ENCODE assay signal across 8 mouse cellular contexts in the genomic region with DNA sequence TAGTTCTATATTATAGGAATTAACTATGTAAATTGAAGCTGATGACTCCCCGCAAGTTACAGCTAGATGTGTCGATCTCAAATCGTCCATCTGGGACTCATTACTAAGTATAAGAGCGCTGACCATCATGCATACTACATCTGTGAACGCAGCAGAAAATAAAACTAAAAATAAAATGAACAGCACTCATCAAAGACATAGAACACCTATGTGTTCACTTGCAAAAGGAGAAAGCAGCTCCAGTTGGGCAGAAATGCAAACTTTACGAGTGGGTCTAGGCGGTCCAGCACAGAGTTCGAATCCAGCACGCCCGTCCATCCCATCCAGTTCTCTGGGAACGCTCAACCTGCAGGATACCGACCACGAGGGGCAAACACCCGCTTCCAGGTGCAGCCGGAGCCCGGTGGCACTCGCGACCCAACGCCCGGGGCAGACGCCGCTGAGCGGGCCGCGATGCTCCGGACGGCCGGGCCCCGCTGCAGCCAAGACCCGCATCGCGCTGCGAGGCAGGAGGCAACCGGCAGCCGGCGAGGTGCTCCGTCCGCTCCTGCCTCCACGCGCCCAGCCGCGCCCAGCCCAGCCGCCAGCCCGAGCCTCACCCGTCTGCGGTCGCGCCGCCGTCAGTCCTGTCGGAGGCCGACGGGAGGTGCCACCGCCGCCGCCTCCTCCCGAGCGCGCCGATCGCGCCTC. TPM values are rescaled to one million over a fixed set of nuclear protein-coding genes. Genes with fewer than 3 reads are reported as not detected.
A peak's percentile ranks its signal among the peaks of the same experiment; 100 is the strongest.
DNase-seq lines count a peak whose midpoint lies in the region; ATAC-seq lines count a peak whose summit lies in the region.

No protein-coding gene starts in this region.

- H3K27ac ChIP-seq in heart, embryonic 16.5 days (ENCODE audit: low read length): peak overlapping the region; percentile 68
- H3K27ac ChIP-seq in forebrain, embryonic 16.5 days (ENCODE audit: low read length): peak overlapping the region; percentile 79
- H3K27ac ChIP-seq in liver, embryonic 16.5 days (ENCODE audit: low read length): peak overlapping the region; percentile 76

- 2% methylated on average over 50 of the region's 62 CpGs for WGBS in heart, embryonic 16.5 days
- 2% methylated on average over 54 of the region's 62 CpGs for WGBS in forebrain, embryonic 16.5 days
- 2% methylated on average over 57 of the region's 62 CpGs for WGBS in liver, embryonic 16.5 days (ENCODE audit: insufficient replicate concordance)

- H3K4me2 ChIP-seq in heart, embryonic 16.5 days (ENCODE audit: low read depth, low read length): peak overlapping the region; percentile 75
- H3K4me2 ChIP-seq in forebrain, embryonic 16.5 days (ENCODE audit: low read length): peak overlapping the region; percentile 64
- H3K4me2 ChIP-seq in liver, embryonic 16.5 days (ENCODE audit: low read depth, low read length): peak overlapping the region; percentile 76

- no peaks in the 10 kb centered on the region for H3K36me3 ChIP-seq in heart, embryonic 16.5 days (ENCODE audit: control insufficient read depth, insufficient read depth)
- H3K36me3 ChIP-seq in forebrain, embryonic 16.5 days (ENCODE audit: control insufficient read depth, insufficient read depth): no peaks in the 10 kb centered on the region
- H3K36me3 ChIP-seq in liver, embryonic 16.5 days (ENCODE audit: control insufficient read depth, insufficient read depth): no peaks in the 10 kb centered on the region

- H3K4me1 ChIP-seq in heart, embryonic 16.5 days (ENCODE audit: control insufficient read depth, insufficient read depth, low read length): peaks cover 3% of the 10 kb centered on the region; the same call in 1 of the 2 replicates
- H3K4me1 ChIP-seq in forebrain, embryonic 16.5 days (replicated peaks; ENCODE audit: control insufficient read depth, insufficient read depth, low read length): peaks cover 15% of the 10 kb centered on the region; the same call in 1 of the 2 replicates
- peaks cover 20% of the 10 kb centered on the region for H3K4me1 ChIP-seq in liver, embryonic 16.5 days (ENCODE audit: control insufficient read depth, low read depth, low read length)

- H3K4me3 ChIP-seq in heart, embryonic 16.5 days (ENCODE audit: low read length): peak overlapping the region; percentile 83
- H3K4me3 ChIP-seq in forebrain, embryonic 16.5 days (replicated peaks; ENCODE audit: low read length): peak overlapping the region; percentile 85
- H3K4me3 ChIP-seq in liver, embryonic 16.5 days (ENCODE audit: low read depth, low read length): peak overlapping the region; percentile 74

- DNase-seq in heart, postnatal 14 days: no peak
- DNase-seq in ES-CJ7 (ENCODE audit: low read depth, low spot score): peak; percentile 17
- no peak for DNase-seq in thymus, postnatal 4 days
- DNase-seq in adrenal gland, postnatal 14 days: no peak
- no peak for DNase-seq in left cerebral cortex, postnatal 36 days (ENCODE audit: low spot score in 2 of 2)

- no peaks in the 10 kb centered on the region for H3K27me3 ChIP-seq in heart, embryonic 16.5 days (ENCODE audit: control insufficient read depth, insufficient read depth, low read length)
- no peaks in the 10 kb centered on the region for H3K27me3 ChIP-seq in forebrain, embryonic 16.5 days (replicated peaks; ENCODE audit: control insufficient read depth, insufficient read depth, low read length)
- H3K27me3 ChIP-seq in liver, embryonic 16.5 days (ENCODE audit: control insufficient read depth, insufficient read depth, low read depth, low read length): no peaks in the 10 kb centered on the region

- ATAC-seq in heart, embryonic 16.5 days (replicated peaks; ENCODE audit: extremely low read depth, insufficient read depth, low FRiP score): no peak; the same call in 1 of the 2 replicates
- peak; percentile 0; the same call in 1 of the 2 replicates for ATAC-seq in forebrain, embryonic 16.5 days
- ATAC-seq in liver, embryonic 16.5 days (ENCODE audit: low read depth): no peak

- peak overlapping the region; percentile 85 for H3K9ac ChIP-seq in heart, embryonic 16.5 days (ENCODE audit: low read length)
- H3K9ac ChIP-seq in forebrain, embryonic 16.5 days (replicated peaks; ENCODE audit: low read depth, low read length): peak overlapping the region; percentile 94
- peak overlapping the region; percentile 74 for H3K9ac ChIP-seq in liver, embryonic 16.5 days (ENCODE audit: low read depth, low read length)

- intact Hi-C loops in heart, postnatal 14 days (cut with DNase I): loop anchor here (2.0 to 10.0 kb wide), 2 partner anchors 29 to 501 kb away; a partner anchor contains a TSS
- intact Hi-C loops in left cerebral cortex, postnatal 36 days (cut with DNase I): no loop called here

- 0 out of 2 replicates have a peak, but pooled peaks cover 2% of the 10 kb centered on the region for H3K9me3 ChIP-seq in heart, embryonic 16.5 days (replicated peaks; ENCODE audit: control insufficient read depth, low read length)
- 0 out of 2 replicates have a peak, but pooled peaks cover 4% of the 10 kb centered on the region for H3K9me3 ChIP-seq in forebrain, embryonic 16.5 days (ENCODE audit: control insufficient read depth, low read length)
- no peaks in the 10 kb centered on the region for H3K9me3 ChIP-seq in liver, embryonic 16.5 days (replicated peaks; ENCODE audit: control insufficient read depth, low read length)

RNA-seq across cellular contexts. Expression of a gene that starts 0.5 kb away (rescaled TPM):
- polyA plus RNA-seq in heart, embryonic 16.5 days (2015; fragmentation: Nextera tagmentation; extraction: Ambion mirVana): 42.7 and 44.2 TPM in 2 replicates
- 10 to 100 TPM; 28.9 to 29.0 TPM for total RNA-seq in heart, postnatal 14 days (2021)
- polyA plus RNA-seq in forebrain, embryonic 16.5 days (2015; fragmentation: Nextera tagmentation; extraction: Ambion mirVana): 69.0 and 71.9 TPM in 2 replicates
- polyA plus RNA-seq in liver, embryonic 16.5 days (2015; fragmentation: Nextera tagmentation; extraction: Ambion mirVana): 18.5 and 19.9 TPM in 2 replicates
- total RNA-seq in adrenal gland, postnatal 14 days (2021): 47.7 and 52.0 TPM in 2 replicates
- total RNA-seq in left cerebral cortex, postnatal 36 days (2021): 10 to 100 TPM; 86.8 to 88.0 TPM
